Mouse (Mus musculus) liver, adult 2 months (tissue): ENCODE data around the gene Nfkbie.

ENCODE experiments used
- CTCF ChIP-seq: fragments of 200-500 bp; IDR thresholded peaks from 2 replicates; pipeline ENCODE4 v1.5.1; 2011; ENCODE audit warnings: low read depth, low read length, control low read depth
- POLR2A ChIP-seq: fragments of 200-500 bp; IDR thresholded peaks from 2 replicates; pipeline ENCODE4 v1.6.1; 2011; ENCODE audit warnings: low read length, control low read depth; ENCODE audit not compliant: insufficient read depth; ENCODE audit errors: extremely low read depth

DNA sequence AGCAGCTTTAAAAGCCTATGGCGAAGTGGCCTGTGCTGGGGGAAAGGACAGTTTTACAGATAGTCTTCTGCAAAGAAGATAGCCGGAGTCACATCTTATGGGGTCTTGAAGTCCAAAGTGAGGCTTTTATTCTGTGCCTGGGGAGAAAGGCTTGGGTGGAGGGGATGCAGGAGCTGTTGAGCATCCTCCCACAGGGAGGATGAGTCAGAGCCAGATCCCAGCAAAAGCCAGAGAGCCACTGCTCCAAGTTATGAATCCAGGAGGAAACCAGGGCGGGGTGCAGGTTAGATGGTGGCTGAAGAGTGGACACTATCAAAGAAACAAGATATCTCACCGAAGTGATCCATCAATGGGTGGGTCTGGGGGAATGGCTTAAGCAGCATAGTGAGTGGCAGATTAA, 43.7 kb upstream of the Nfkbie start:
- TF ChIP-seq POLR2A (no peak), CTCF (no peak)
